Mouse (Mus musculus): ENCODE data around the gene F11r. TPM values are rescaled to one million over a fixed set of nuclear protein-coding genes. Genes with fewer than 3 reads are reported as not detected.
A peak's percentile ranks its signal among the peaks of the same experiment; 100 is the strongest.

F11r gene
- polyA plus RNA-seq, 1 experiment from 2014 or later, result 28.9 TPM

DNA sequence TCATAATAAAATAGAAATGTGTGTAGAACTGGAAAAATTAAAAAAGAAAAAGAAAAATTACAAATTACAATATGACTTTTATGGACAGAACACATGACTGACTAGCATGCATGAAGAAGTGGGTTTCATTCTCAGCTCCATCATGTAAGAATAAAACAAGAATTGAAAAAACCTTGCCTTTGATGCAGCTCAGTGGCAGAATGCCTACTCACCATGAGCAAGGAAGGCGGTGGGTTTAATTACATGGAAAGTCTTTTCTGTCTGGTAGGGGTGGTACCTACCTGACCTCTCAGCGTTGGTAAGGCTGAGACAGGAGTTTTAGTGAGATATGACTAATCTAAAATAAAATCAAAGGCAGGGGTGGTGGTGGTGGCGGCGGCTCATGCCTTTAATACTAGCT, 67.3 kb downstream of the F11r start:
- 21% methylated on average over 4 of the region's 4 CpGs for WGBS (ENCODE audit: insufficient replicate concordance)
- peak overlapping the region; percentile 94 for H3K4me2 ChIP-seq
- H3K4me1 ChIP-seq, result peaks cover 25% of the 10 kb centered on the region
- peak overlapping the region; percentile 70 for H3K4me3 ChIP-seq
- H3K36me3 ChIP-seq, result no peaks in the 10 kb centered on the region
- no peak overlapping the region for H3K27ac ChIP-seq
- no peaks in the 10 kb centered on the region for H3K9me3 ChIP-seq (replicated peaks)
- ATAC-seq, result no peak
- H3K9ac ChIP-seq, result peak overlapping the region; percentile 27; the same call in 1 of the 2 replicates
- H3K27me3 ChIP-seq (replicated peaks), result no peaks in the 10 kb centered on the region

DNA sequence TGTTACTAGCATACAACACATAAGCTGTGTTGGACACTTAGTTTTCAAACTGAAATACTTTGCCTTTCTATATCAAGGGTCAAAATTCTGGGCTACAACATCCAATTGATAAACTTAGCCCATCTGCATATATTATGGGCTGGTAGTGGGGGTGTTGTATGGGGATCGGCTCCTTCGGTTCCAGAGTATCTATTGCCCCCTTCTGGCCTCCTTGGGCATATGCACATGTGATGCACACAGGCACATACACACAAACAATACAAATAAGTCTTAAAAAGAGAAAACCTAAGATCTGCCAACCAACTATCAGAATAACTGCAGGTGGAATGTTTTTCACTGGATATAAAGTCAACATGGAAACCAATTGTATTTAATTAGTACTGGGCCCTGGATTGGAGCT, 75.9 kb downstream of the F11r start:
- no peak for ATAC-seq
- no peak overlapping the region for H3K9ac ChIP-seq
- 69% methylated on average over 2 of the region's 2 CpGs for WGBS (ENCODE audit: insufficient replicate concordance)
- no peak overlapping the region for H3K27ac ChIP-seq
- no peak overlapping the region for H3K4me3 ChIP-seq
- H3K4me1 ChIP-seq, result no peaks in the 10 kb centered on the region
- no peaks in the 10 kb centered on the region for H3K36me3 ChIP-seq
- H3K4me2 ChIP-seq, result no peak overlapping the region
- no peaks in the 10 kb centered on the region for H3K9me3 ChIP-seq (replicated peaks)
- no peaks in the 10 kb centered on the region for H3K27me3 ChIP-seq (replicated peaks)

DNA sequence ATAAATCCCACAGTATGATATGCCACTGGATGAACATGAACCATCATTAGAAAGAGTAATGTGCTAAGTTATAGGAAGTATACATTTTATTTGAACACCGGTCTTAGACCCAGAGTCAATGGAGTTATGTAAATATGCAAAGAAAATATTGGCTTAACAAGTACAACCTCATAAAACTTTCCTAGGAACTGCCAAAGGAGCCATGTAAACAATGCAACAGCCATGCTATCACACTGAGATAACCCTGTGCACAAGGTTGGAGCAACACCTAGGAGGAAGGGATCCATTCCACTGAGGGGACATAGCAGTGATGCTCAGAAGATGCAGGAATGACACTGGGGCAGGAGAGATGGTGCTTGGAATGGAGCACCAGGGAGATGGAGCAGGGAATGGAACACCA, 76.4 kb downstream of the F11r start:
- ATAC-seq, result no peak
- no peaks in the 10 kb centered on the region for H3K9me3 ChIP-seq (replicated peaks)
- H3K4me2 ChIP-seq, result no peak overlapping the region
- H3K27ac ChIP-seq, result no peak overlapping the region
- no peak overlapping the region for H3K4me3 ChIP-seq
- no peaks in the 10 kb centered on the region for H3K27me3 ChIP-seq (replicated peaks)
- no peak overlapping the region for H3K9ac ChIP-seq
- H3K4me1 ChIP-seq, result no peaks in the 10 kb centered on the region
- no peaks in the 10 kb centered on the region for H3K36me3 ChIP-seq
- WGBS (ENCODE audit: insufficient replicate concordance), result 76% methylated on average over 1 of the region's 1 CpGs

Other genes with a start within 250 kb of the F11r start
- 1.1 and 1.2 TPM in 2 replicates for gene Pcp4l1, start 241.3 kb upstream of the F11r start, polyA plus RNA-seq (2016; fragmentation: Nextera tagmentation; extraction: Ambion mirVana)
- 0.23 and 0.36 TPM in 2 replicates for gene Nr1i3, start 223.6 kb upstream of the F11r start, polyA plus RNA-seq (2016; fragmentation: Nextera tagmentation; extraction: Ambion mirVana)
- 20.7 and 21.9 TPM in 2 replicates for gene Tomm40l, start 215.0 kb upstream of the F11r start, polyA plus RNA-seq (2016; fragmentation: Nextera tagmentation; extraction: Ambion mirVana)
- gene Apoa2, start 212.5 kb upstream of the F11r start, polyA plus RNA-seq (2016; fragmentation: Nextera tagmentation; extraction: Ambion mirVana), result 2,516 and 2,642 TPM in 2 replicates
- 55.8 and 60.7 TPM in 2 replicates for gene Fcer1g, start 203.2 kb upstream of the F11r start, polyA plus RNA-seq (2016; fragmentation: Nextera tagmentation; extraction: Ambion mirVana)
- gene Adamts4, start 187.1 kb upstream of the F11r start, polyA plus RNA-seq (2016; fragmentation: Nextera tagmentation; extraction: Ambion mirVana), result 0.61 and 0.72 TPM in 2 replicates
- 160 and 167 TPM in 2 replicates for gene Ndufs2, start 186.1 kb upstream of the F11r start, polyA plus RNA-seq (2016; fragmentation: Nextera tagmentation; extraction: Ambion mirVana)
- gene B4galt3, start 167.2 kb upstream of the F11r start, polyA plus RNA-seq (2016; fragmentation: Nextera tagmentation; extraction: Ambion mirVana), result 29.9 and 35.8 TPM in 2 replicates
- gene Ppox, start 156.3 kb upstream of the F11r start, polyA plus RNA-seq (2016; fragmentation: Nextera tagmentation; extraction: Ambion mirVana), result 199 and 207 TPM in 2 replicates
- gene Usp21, start 149.5 kb upstream of the F11r start, polyA plus RNA-seq (2016; fragmentation: Nextera tagmentation; extraction: Ambion mirVana), result 36.2 and 38.6 TPM in 2 replicates
- gene Ufc1, start 142.5 kb upstream of the F11r start, polyA plus RNA-seq (2016; fragmentation: Nextera tagmentation; extraction: Ambion mirVana), result 55.9 and 58.3 TPM in 2 replicates
- gene Dedd, start 108.4 kb upstream of the F11r start, polyA plus RNA-seq (2016; fragmentation: Nextera tagmentation; extraction: Ambion mirVana), result 24.9 and 26.1 TPM in 2 replicates
- gene Nit1, start 91.9 kb upstream of the F11r start, polyA plus RNA-seq (2016; fragmentation: Nextera tagmentation; extraction: Ambion mirVana), result 22.8 and 25.3 TPM in 2 replicates
- 74.3 and 76.1 TPM in 2 replicates for gene Pfdn2, start 91.9 kb upstream of the F11r start, polyA plus RNA-seq (2016; fragmentation: Nextera tagmentation; extraction: Ambion mirVana)
- 0.35 and 0.46 TPM in 2 replicates for gene Klhdc9, start 76.7 kb upstream of the F11r start, polyA plus RNA-seq (2016; fragmentation: Nextera tagmentation; extraction: Ambion mirVana)
- gene Nectin4, start 67.4 kb upstream of the F11r start, polyA plus RNA-seq (2016; fragmentation: Nextera tagmentation; extraction: Ambion mirVana), result 0.06 and 0.13 TPM in 2 replicates
- gene Arhgap30, start 48.6 kb upstream of the F11r start, polyA plus RNA-seq (2016; fragmentation: Nextera tagmentation; extraction: Ambion mirVana), result 4.7 and 5.3 TPM in 2 replicates
- gene Usf1, start 26.2 kb upstream of the F11r start, polyA plus RNA-seq (2016; fragmentation: Nextera tagmentation; extraction: Ambion mirVana), result 27.5 and 28.7 TPM in 2 replicates
- 3.1 TPM in 2 replicates for gene Tstd1, start 18.7 kb upstream of the F11r start, polyA plus RNA-seq (2016; fragmentation: Nextera tagmentation; extraction: Ambion mirVana)
- 4.2 and 4.8 TPM in 2 replicates for gene Alyref2, start 65.9 kb downstream of the F11r start, polyA plus RNA-seq (2016; fragmentation: Nextera tagmentation; extraction: Ambion mirVana)
- not detected in 2 replicates for gene Itln1, start 97.8 kb downstream of the F11r start, polyA plus RNA-seq (2016; fragmentation: Nextera tagmentation; extraction: Ambion mirVana)
- gene Cd244a, start 121.7 kb downstream of the F11r start, polyA plus RNA-seq (2016; fragmentation: Nextera tagmentation; extraction: Ambion mirVana), result 0.48 and 0.50 TPM in 2 replicates
- 0.41 and 0.78 TPM in 2 replicates for gene Ly9, start 169.9 kb downstream of the F11r start, polyA plus RNA-seq (2016; fragmentation: Nextera tagmentation; extraction: Ambion mirVana)
- gene Slamf7, start 215.5 kb downstream of the F11r start, polyA plus RNA-seq (2016; fragmentation: Nextera tagmentation; extraction: Ambion mirVana), result not detected in 2 replicates
- 7.9 and 8.5 TPM in 2 replicates for gene Cd48, start 244.5 kb downstream of the F11r start, polyA plus RNA-seq (2016; fragmentation: Nextera tagmentation; extraction: Ambion mirVana)

Data from liver, embryonic 12.5 days (tissue).